Mouse (Mus musculus) liver, embryonic 14.5 days (tissue): ENCODE measurements around the gene Acbd4. TPM values are rescaled to one million over a fixed set of nuclear protein-coding genes. Genes with fewer than 3 reads are reported as not detected.
A peak's percentile ranks its signal among the peaks of the same experiment; 100 is the strongest.

ENCODE experiments used
- ATAC-seq: fragments of 200-750 bp; cut with Nextera tagmentation; 2 replicates; pipeline ENCODE4 v1.8.0; 2017; ENCODE audit warnings: moderate number of reproducible peaks, mild to moderate bottlenecking, moderate library complexity; ENCODE audit not compliant: insufficient read depth
- DNase-seq, 3 experiments: peaks; one replicate each; pipeline ENCODE4 v3.0.0-alpha.2; 2012 to 2013; ENCODE audit warnings: low read depth in 3 of 3, low spot score in 3 of 3
- H3K27ac ChIP-seq: fragments of 300-500 bp; sonication (generic); 2 replicates; pipeline ENCODE4 v1.5.1; 2014; ENCODE audit warnings: moderate library complexity, mild to moderate bottlenecking, control low read depth, inconsistent platforms
- H3K27me3 ChIP-seq: fragments of 300-500 bp; sonication (generic); 2 replicates; pipeline ENCODE4 v1.6.1; 2014; ENCODE audit warnings: mild to moderate bottlenecking, low read length, moderate library complexity; ENCODE audit not compliant: control insufficient read depth, insufficient read depth
- H3K36me3 ChIP-seq: fragments of 300-500 bp; sonication (generic); replicated peaks from 2 replicates; pipeline ENCODE4 v1.6.1; 2014; ENCODE audit warnings: low read depth; ENCODE audit not compliant: control insufficient read depth, insufficient read depth
- H3K4me1 ChIP-seq, 2 experiments: fragments of 200-500 bp in 1 of 2; fragments of 300-500 bp in 1 of 2; sonication (generic) in 1 of 2; replicated peaks; 2 replicates each; pipeline ENCODE4 v1.6.1; 2012 to 2014; ENCODE audit warnings: antibody characterized with exemption in 1 of 2, inconsistent platforms in 1 of 2, low read length in 1 of 2; ENCODE audit not compliant: control insufficient read depth in 2 of 2, insufficient read depth in 2 of 2
- H3K4me2 ChIP-seq: fragments of 300-500 bp; sonication (generic); 2 replicates; pipeline ENCODE4 v1.6.1; 2014; ENCODE audit warnings: low read depth, mild to moderate bottlenecking, control low read depth, moderate library complexity
- H3K4me3 ChIP-seq, 2 experiments: fragments of 200-500 bp in 1 of 2; fragments of 300-500 bp in 1 of 2; sonication (generic) in 1 of 2; 2 replicates each; pipeline ENCODE4 v1.5.1; 2012 to 2014; ENCODE audit warnings: low read depth in 2 of 2, low read length in 2 of 2, mild to moderate bottlenecking in 2 of 2, control low read depth in 1 of 2, inconsistent platforms in 1 of 2, moderate library complexity in 1 of 2; ENCODE audit not compliant: insufficient read depth in 1 of 2
- H3K9ac ChIP-seq: fragments of 300-500 bp; sonication (generic); replicated peaks from 2 replicates; pipeline ENCODE4 v1.6.1; 2014; ENCODE audit warnings: mild to moderate bottlenecking, control low read depth, moderate library complexity
- H3K9me3 ChIP-seq: fragments of 300-500 bp; sonication (generic); 2 replicates; pipeline ENCODE4 v1.6.1; 2016; ENCODE audit warnings: low read length, mixed read lengths; ENCODE audit not compliant: control insufficient read depth
- CTCF ChIP-seq: IDR thresholded peaks from 2 replicates; pipeline ENCODE4 v1.5.1; 2016; ENCODE audit warnings: antibody characterized with exemption, low read depth, control low read depth
- EP300 ChIP-seq: IDR thresholded peaks from 2 replicates; pipeline ENCODE4 v1.6.1; 2016; ENCODE audit warnings: antibody characterized with exemption, low read depth
- WGBS: fragments of 180-500 bp; shearing (Covaris S2); extraction: QIAGEN DNeasy Blood & Tissue Kit; methylation state at CpG from one replicate; pipeline ENCODE4 v1.1.7; 2014; ENCODE audit not compliant: insufficient replicate concordance; 5-methylcytosine and 5-hydroxymethylcytosine counted together
- polyA plus RNA-seq, 2 experiments: library from polyadenylated mRNA; depleted of rRNA in 1 of 2; stranded (reverse) in 1 of 2; unstranded in 1 of 2; fragments of >200 nt; fragmentation: Nextera tagmentation in 1 of 2; extraction: Ambion mirVana in 1 of 2; gene quantifications; 2 replicates each; pipeline versions ENCODE4 v1.2.1 to v1.2.3; 2012 to 2014

Gene Acbd4
- polyA plus RNA-seq, 2 experiments, result 27.3 to 49.7 TPM

DNA sequence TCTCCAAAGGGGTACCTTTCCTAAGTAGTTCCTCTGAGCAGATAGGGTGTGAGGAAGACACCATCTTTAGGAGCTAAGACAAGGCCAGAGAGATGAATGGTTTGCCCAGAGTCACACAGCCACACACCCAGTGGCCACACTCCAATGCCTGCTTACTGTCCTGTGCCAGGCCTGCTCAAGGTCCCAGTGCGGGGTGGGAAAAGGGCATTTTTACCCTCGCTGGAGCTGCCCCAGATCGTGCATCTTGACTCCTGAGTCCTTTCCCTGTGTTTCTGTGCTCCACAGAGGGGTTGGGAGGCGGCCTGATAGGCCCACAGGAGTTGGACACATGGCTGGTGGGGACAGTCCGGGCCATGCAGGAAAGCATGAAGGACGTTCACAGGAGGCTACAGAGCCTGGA is 4.3 kb downstream of the Acbd4 start:
- DNase-seq, result no peak
- Histone ChIP-seq H3K9me3 (no peaks in the 10 kb centered on the region), H3K4me2 (peak overlapping the region; percentile 73), H3K27me3 (peaks cover 12% of the 10 kb centered on the region), H3K4me3 (peak overlapping the region; percentile 61 to 76), H3K27ac (peak overlapping the region; percentile 94), H3K9ac (peak overlapping the region; percentile 83), H3K4me1 (peaks cover 34 to 39% of the 10 kb centered on the region in 2 experiments), H3K36me3 (peaks cover 22% of the 10 kb centered on the region)
- TF ChIP-seq CTCF, result peak; percentile 12; the same call in 1 of the 2 replicates
- TF ChIP-seq EP300, result no peak
- WGBS, result 87% methylated on average over 6 of the region's 6 CpGs
- ATAC-seq, result no peak

DNA sequence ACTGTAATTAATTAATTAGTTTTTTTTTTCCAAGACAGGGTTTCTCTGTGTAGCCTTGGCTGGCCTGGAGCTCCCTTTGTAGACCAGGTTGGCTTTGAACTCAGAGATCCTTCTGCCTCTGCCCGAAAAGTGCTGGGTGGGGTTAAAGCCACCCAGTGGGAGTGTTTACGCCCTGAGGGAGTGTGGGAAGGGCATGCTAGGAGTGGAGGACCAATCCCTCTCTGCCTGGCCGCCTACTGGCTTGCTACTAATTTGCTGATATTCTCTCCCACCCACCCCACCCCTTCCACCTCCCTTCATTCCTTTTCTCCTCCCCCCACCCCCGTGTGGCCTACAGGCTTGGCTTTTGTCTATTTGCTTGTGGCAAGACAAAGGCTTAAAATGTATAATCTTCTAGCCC is 4.9 kb downstream of the Acbd4 start:
- ATAC-seq (peak; percentile 38), DNase-seq (peak in 1 of 3 experiments; percentile 60)
- Histone ChIP-seq H3K4me2 (peak overlapping the region; percentile 73), H3K4me1 (peaks cover 34 to 41% of the 10 kb centered on the region in 2 experiments), H3K4me3 (peak overlapping the region in 1 of 2 experiments; percentile 76; a peak in 2 of 4 replicates), H3K27ac (peak overlapping the region; percentile 94), H3K27me3 (peaks cover 7% of the 10 kb centered on the region), H3K9ac (peak overlapping the region; percentile 83; the same call in 1 of the 2 replicates), H3K9me3 (no peaks in the 10 kb centered on the region), H3K36me3 (peaks cover 22% of the 10 kb centered on the region)
- WGBS, result 23% methylated on average over 4 of the region's 4 CpGs
- TF ChIP-seq EP300 (no peak), CTCF (no peak; the same call in 1 of the 2 replicates)

DNA sequence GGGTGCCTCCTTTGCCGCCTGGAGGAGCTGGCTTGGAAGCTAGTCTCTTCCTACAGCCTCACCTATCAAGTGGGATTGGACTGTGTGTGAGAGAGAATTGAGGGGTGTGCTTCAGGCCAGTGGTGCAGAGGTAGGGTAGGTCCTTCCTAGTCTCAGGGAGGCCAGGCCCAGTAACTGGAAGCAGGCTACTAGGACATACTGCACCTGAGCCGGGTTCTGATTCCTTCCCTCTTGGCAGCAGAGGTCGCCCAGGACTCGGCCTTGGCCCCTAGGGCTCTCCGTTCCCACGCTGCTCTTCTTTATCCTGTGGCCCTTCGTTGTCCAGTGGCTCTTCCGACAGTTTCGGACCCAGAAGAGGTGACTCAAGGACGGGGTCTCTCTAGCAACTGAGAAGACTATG is 9.8 kb downstream of the Acbd4 start:
- Histone ChIP-seq H3K4me2 (peak overlapping the region; percentile 45), H3K9ac (no peak overlapping the region), H3K4me3 (no peak overlapping the region), H3K27ac (no peak overlapping the region), H3K4me1 (peaks cover 15 to 26% of the 10 kb centered on the region in 2 experiments), H3K27me3 (no peaks in the 10 kb centered on the region; the same call in 1 of the 2 replicates), H3K9me3 (no peaks in the 10 kb centered on the region), H3K36me3 (peaks cover 11% of the 10 kb centered on the region)
- TF ChIP-seq EP300 (no peak), CTCF (no peak)
- DNase-seq (no peak), ATAC-seq (no peak)
- 61% methylated on average over 10 of the region's 10 CpGs for WGBS

DNA sequence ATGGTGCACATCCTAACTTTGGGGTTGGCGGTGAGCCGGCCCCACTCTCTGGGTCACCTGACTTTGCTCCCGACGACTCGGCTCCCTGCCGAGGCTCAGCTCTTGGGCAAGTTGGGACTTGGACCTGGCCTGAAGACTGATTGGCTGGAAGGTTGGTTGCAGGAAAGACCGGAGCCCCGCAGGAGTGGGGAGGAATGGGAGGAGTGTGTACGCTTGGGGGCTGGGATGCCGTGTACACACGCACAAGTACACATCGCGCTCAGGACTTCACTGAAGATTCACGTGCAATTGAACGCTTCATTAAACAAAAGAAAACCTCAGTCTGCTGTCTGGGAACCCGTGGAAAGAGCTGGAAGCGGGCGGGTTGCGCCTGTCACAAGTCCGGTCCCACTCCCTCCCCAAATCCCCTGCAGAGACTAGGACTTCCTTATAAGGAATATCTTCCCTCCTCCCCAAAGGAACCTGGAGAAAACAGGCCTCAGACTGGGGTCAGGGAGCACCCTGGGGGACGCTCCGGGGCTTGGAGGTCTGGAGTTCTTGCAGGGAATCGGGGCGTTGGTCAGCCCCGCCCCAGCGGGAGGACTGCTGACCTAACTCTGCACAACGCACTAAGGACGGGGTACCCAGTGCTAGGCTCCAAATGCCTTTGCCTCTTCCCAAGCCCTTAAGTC is 10.5 kb downstream of the Acbd4 start:
- WGBS, result 13% methylated on average over 28 of the region's 28 CpGs
- peaks cover 9 to 21% of the 10 kb centered on the region in 2 experiments for H3K4me1 ChIP-seq
- ATAC-seq (no peak), DNase-seq (no peak)
- H3K27me3 ChIP-seq, result no peaks in the 10 kb centered on the region; the same call in 1 of the 2 replicates
- TF ChIP-seq CTCF (no peak), EP300 (no peak)
- H3K4me2 ChIP-seq, result peak overlapping the region; percentile 45
- H3K4me3 ChIP-seq, result peak overlapping the region; percentile 1 to 8; a peak in 2 of 4 replicates
- H3K36me3 ChIP-seq, result peaks cover 6% of the 10 kb centered on the region
- H3K9ac ChIP-seq, result no peak overlapping the region
- no peak overlapping the region for H3K27ac ChIP-seq
- no peaks in the 10 kb centered on the region for H3K9me3 ChIP-seq

DNA sequence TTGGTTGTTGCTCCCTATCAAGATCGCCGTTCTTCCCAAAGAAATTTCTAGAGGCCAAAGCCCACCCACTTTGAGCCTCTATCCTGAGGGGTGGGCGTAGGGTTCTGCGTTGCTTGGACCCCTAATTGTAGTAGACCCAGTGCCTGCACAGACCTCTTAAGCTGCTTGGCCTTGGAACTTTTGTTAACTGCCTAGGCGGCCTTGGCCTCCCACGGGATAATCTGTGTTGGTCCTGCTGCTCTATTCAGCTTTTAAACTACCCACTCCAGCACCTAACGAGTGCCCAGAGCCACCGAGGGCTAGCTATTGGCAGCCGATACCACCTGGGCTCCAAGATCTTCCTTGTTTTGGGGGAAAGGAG is 11.1 kb downstream of the Acbd4 start:
- no peak overlapping the region for H3K27ac ChIP-seq
- no peaks in the 10 kb centered on the region for H3K9me3 ChIP-seq
- TF ChIP-seq EP300, result no peak
- no peak for TF ChIP-seq CTCF
- DNase-seq (no peak), ATAC-seq (no peak)
- WGBS, result 35% methylated on average over 9 of the region's 9 CpGs
- H3K4me1 ChIP-seq, result peaks cover 9 to 21% of the 10 kb centered on the region in 2 experiments
- peak overlapping the region in 1 of 2 experiments; percentile 1; a peak in 1 of 4 replicates for H3K4me3 ChIP-seq
- H3K9ac ChIP-seq, result no peak overlapping the region
- H3K4me2 ChIP-seq, result peak overlapping the region; percentile 45
- H3K36me3 ChIP-seq, result peaks cover 1% of the 10 kb centered on the region
- H3K27me3 ChIP-seq, result no peaks in the 10 kb centered on the region; the same call in 1 of the 2 replicates
